Mouse (Mus musculus) R1 (cell line): Measurements from ENCODE around the gene Cyfip2.

ENCODE experiments used
- DNase-seq: peaks from one replicate; pipeline ENCODE4 v3.0.0-alpha.2; 2018; ENCODE audit warnings: low read depth, low spot score

Cyfip2 gene

DNA sequence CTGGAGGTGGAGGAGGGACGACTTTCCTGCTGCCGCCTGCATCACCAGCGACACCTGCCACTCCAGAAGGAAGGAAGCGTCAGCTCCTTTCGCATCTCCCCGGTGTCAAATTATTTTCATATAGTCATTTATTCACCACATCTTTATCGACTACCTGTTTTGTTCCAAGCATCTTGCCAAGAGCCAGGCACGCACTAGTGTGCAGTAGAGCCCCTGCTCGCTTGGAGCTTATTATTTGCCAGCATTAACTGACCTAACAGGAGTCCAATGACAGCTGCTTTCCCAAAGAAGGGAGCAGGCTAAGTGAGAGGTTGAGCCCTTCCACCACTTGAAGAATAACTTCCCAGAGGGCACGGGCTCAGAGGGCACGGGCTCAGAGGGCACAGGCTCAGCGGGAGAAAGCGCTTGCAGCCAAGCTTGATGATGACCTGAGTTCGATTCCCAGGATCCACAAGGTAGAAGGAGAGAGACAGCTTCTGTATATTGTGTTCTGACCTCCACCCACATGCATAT lies at the start of gene Cyfip2:
Gene Cyfip2 (minus strand): TSS at position 337 of the 513 bp plus-strand sequence.
- no peak for DNase-seq

DNA sequence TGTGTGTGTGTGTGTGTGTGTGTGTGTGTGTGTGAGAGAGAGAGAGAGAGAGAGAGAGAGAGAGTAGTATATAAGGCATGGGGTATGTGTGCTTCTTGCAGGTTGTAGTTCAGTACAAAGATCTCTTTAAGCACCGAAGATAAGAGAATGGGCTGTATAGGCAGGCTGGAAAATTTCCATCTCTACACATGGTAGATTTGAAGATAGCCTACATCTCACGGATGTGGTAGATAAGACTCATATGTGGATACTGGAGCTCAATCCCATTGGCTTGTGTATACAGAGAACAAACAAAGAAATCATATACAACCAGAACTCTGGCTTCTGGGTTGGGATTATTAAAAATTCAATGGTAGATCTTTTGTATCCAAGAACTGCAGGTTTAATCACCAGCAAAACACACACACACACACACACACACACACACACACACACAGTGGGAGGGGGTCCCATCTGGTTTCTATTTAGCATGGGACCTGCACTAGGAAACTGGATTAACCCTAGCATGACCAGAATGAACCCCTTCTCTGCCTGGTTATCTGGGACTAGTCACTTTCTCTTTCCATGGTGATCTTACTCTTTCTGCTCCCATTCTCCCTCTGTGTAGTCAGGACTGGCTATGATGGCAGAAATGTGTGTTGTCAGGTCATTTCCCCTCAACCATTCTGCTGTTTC lies 48.5 kb upstream of the Cyfip2 start:
- no peak for DNase-seq

DNA sequence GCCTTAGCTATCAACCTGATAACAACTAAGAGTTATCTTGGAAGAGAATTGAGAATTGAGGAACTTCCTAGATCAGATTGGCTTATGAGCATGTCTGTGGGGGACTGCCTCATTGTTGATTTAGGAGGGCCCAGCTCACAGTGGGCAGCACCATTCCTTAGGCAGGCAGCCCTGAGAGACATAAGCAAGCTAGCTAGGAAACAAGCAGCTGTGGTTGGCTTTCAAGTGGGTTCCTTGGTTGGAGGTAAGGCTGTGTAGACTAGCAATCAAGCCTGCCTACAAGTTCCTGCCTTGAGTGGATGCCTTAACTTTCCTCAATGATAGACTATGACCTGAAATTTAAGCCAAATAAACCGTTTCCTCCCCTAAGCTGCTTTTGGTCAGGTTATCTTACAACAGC lies 45.7 kb upstream of the Cyfip2 start:
- no peak for DNase-seq

DNA sequence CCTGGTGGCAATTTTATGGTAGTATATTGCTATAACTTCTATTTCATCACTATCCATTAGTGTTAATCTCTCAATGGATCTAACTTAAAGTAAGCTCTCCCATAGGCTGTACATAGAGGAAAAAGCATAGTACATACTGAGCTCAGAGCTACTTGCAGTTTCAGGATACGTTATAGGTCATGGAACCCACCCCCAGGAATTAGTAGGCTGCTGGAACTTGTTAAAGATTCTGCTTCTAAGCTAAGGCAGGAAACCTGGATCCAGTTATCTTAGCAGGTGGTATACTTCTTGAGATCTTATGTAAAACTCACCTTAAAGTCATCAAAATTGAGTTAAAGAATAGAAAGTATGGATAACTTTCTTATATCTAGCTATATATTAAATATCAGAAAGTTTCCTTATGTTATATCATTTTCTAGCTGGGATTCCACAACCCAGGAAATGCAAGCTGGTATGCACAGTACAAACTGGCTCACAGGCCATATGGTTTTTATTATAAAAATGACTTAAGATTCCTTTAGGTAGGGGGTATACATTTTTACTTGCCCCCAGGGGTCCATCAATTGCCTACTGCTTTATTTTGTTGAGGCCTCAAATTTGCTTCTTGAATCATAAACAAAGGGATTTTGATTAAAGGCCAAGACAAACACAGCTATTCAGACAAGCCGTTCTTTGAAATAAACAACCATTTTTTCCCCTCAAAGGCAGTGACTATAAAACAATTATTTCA lies 37.2 kb upstream of the Cyfip2 start:
- DNase-seq = no peak

DNA sequence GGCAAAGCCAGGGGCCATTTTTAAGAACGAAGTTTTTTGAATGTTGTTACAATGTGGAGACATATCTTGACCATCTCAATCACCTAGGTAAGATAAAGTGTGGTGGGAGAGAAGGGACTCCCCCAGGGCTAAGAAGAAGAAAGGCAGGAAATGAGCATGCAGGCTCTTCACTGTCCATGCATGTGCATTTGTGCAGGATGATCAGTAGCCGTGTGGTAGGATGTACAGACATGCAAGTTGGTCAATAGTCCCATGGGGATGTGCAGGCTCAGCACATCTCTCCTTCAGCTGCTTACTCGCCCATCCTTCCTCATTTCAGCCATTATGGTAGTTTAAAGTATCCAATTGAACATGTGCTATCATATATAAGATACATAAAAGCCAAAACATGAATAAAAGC lies 35.8 kb upstream of the Cyfip2 start:
- DNase-seq = no peak

DNA sequence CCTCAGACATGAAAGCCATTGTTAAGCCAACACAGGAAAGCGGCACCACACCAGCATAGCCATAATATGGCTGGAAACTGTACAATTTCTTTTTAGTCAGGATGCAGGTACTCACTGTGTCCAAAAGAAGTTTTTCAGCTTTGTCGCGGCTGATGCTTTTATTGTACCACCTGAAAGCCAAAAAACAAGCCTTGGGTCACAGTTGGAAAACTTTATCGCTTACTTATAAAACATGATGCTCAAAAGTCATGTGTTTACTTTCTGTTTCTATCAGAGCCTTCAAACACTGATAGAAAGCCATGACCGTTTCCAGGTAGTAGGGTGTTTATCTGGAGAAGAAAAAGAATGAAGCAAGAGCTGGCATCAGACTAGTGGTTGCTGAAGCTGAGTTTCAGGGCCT lies 35.1 kb upstream of the Cyfip2 start:
- no peak for DNase-seq

DNA sequence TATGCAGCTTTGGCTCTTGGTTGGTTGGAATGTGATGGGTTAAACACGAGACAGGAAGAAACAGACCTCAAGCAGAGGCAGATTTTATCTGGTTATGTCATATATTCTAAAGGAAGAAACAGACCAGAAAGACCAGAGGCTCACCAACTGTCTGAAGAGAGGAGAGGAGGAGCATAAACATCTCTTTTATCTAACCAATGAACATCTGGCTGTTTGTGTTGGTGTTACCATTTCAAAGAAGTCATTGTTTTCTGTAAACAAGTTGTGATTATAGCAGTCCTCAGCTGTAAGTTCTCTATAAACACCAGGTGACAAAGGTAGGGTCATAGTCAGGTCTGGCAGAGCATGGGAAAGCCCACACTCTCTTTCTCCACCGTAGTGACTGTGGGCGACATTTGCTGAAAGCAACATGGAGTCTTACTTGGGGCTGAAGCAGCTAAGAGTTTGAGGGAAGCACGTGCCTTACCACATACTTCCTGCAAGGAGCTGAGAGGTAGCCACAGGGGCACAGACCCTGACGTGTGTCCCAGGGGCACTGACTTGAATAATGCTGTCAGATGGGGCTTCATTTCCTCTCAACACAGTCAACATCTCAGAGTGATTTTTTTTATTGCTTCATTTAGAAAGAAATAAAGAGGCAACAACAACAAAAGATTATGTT lies 31.4 kb upstream of the Cyfip2 start:
- no peak for DNase-seq

DNA sequence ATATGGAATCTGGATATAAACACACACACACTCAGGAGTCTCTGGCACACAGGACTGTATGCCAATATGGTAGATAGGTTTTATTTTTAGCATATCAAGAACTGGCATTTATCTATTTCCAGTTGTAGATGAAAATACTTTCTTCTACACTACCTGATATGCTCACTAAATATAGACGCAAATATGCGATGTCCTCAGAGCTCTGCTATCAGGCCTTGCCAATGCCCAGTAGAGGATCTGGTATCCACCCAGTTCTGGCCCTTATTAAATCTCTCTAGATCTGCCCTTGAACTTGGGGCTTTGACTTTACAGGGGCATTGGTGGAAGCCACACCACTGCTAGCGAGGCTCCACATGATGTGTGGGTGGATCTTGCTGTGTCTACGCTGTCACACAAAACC lies 29.3 kb upstream of the Cyfip2 start:
- no peak for DNase-seq

DNA sequence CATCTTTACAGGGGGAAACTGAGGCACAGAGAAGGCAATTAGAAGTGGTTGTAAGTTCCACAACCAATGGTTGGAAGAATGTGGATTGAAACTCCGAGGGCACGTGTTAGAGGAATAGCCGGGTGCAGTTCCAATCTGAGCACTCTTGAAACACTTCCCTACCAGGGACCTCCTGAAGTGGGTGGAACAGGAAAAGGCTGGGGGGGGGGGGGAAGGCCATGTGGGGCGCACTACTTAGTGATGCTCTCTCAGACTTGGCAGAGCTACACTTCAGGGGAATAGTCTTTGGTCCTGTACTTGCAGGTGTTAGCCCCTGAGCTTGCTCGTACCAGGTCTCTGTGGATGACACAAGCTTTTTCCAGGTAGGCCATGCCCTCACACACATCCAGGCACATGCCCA lies 23.4 kb upstream of the Cyfip2 start:
- no peak for DNase-seq

DNA sequence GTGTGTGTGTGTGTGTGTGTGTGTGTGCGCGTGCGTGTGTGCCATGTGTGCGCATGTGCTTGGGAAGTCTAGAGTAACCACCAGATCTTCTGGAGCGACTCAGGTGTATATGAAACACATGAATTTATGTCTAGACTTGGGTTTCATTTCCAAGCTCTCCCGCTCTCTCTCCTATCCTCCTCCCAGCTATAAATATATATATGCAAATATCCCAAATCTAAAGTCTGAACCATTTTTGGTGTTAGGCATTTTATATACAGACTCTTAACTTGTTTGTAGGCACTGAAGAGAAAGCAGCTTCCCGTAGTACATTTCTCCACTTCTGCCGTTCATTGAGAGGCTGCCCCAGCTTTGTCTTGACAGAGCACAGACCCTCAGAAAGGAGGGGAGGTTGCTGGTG lies 19.6 kb upstream of the Cyfip2 start:
- DNase-seq = no peak

DNA sequence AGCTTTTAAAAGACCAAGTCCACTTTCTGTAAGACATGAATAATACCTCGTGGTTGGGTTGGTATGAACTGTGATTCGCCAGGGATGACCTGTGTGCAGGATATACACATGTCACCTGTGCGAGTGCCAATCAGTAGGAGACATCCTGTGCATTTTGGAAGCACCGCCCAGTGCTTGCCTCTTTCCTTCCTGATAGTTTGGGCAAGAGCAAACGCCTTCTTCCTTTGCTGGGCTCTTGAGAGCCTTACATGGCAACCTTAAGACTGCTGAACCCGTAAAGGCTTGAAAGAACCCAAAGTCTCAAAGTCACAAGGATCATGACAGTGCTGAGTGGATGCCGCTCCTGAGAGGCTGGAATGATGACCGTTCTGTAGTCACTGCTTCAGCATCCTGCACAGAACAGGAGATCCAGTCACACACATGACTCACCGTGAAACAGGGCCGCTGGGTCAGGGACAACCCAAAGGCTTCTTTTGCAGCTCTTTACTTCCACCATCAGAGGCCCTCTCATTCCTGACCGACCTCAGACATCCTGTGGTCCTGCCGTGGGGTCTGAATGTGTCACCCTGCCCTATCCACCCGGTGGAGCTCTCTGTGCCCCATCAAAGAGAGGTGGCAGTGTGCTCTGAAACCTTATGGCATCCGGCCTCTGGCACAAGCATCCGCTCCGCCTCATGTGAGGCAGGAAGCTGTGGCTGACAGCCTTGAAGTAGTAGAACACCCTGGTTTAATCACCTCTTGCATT lies 13.8 kb upstream of the Cyfip2 start:
- no peak for DNase-seq

DNA sequence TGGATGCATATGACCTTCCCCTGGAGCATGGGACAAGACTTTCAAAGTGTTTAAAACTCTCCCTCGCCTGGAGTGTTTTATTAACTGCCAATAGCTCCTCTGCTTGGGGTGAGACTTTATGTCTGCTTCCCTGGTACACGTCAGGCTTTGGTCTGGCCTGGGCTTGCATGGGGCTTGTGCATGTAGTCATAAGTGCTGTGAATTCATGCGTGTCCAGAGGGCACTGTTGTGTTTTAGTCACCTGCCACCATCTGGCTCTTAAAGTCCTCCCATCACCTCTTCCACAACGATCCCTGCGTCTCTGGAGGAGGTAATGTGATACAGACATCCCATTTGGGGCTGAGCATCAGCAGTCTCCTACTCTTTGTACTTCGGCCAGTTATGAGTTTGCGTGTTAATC lies 8.9 kb upstream of the Cyfip2 start:
- DNase-seq = no peak

DNA sequence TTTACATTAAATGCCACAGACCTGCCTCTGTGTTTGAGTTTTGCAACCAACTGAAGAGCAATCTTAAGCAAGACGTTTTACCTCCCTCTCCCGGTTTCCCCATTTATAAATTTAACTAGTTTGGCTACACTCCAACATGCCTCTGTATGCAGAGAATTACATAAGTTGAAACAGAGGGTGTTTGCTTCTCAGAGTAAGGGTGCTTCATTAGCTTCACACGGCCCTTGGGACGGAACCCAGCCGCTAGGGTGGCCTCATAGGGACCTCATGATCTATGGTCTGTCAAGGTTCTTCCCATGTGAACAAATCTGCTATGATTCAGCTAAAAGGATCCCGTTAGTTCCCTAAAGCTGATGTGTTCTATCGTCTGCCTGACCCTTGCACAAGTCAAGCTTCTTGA lies 1.9 kb upstream of the Cyfip2 start:
- DNase-seq = no peak

DNA sequence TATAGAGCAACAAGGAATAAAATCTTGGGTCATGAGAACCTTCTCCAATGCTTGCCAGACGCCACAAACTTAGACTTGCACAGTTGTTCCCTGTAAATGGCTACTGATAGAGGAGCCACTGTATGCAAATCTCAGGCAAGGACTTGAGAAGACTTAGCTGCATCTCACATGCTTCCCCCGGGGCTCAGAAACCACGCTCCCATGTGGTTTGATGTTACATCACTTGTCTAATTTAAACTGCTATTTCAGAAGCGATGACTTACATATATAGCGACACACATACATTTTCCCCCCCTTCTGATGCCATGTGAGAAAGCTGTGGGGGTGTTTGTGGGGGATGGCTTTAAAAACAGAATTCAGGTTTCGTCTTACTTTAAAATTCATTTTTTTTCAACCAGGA lies 1.2 kb upstream of the Cyfip2 start:
- no peak for DNase-seq

DNA sequence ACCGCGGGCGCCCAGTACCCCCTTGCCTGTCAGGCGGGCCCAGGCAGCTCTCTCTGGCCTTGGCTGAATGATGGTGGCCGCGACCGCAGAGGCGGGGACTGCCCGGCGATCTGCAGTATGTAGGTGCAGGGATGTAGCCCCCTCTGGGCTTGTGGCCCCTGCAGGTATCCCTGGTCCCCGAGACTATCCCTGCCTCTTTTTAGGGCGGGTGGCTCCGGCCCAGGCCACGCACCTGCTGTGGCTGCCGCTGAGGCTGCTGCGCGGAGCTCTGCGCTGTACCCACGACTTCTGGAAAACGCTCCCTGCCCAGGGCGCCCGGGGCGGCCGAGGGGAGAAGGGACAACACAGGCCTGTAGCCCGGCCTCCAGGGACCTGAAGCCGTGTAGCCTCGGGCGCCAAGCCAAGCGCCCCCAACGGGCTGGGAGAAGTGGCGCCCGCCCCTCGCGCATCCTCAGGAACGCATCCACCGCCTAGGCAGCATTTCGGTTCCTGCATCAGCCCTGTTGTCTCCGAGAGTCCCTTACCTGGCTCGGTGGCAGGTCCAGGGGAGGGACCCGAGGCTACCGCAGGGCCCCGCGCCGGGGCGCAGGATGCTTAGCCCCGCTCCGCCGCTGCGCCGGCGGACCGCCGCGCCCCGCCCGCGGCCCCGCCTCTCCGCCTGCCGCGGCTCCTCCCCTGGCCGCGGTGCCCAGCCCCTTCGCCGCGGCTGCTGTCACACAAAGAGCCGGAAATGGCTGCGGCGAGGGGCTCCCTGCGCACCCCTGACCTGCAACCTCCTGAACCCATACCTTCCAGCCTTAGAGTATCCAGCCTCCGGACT lies 746 bp downstream of the Cyfip2 start:
- DNase-seq = peak; percentile 70

DNA sequence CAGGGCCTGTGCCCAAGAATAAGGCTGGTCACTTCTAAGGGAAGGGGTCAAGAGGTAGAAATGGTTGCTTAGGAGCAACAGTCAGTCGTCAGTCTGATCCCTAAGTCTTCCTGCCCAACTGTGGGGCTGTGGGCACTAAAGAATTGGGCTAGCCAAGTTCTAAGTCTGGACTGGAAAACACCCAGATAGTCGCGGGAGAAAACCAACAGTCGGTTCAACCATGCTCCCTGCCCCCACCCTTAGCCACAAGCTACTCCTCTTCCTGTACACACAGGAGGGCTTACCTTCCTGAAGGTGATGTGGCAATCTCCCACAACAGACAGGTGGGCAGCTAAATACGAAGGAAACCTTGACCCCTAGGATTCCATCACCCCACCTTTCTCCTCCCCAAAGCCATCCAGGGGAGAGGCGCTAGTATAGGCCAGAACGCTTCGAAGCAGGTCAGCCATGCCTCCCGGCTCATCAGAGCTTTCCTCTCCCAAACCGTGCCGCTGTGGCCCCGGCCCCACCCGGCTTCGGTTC lies 1.4 kb downstream of the Cyfip2 start:
- no peak for DNase-seq

DNA sequence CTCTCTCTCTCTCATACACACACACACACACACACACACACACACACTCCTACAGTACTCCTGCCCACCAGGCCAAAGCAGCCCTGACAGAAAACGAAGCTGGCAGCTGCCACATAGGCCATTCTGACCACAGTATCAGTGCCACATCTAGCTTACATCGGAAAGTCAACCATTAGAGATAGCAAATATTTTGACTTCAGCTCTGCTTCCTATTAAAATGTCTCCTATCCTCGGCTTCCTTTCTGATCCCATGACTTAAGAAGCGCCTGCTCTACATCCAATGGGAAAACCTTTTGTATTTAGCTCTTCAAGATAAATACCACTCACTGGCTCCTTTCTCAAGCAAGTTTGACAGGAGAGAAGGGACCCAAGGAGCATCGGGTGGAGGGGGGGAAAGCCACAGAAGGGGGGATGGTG lies 2.0 kb downstream of the Cyfip2 start:
- no peak for DNase-seq

DNA sequence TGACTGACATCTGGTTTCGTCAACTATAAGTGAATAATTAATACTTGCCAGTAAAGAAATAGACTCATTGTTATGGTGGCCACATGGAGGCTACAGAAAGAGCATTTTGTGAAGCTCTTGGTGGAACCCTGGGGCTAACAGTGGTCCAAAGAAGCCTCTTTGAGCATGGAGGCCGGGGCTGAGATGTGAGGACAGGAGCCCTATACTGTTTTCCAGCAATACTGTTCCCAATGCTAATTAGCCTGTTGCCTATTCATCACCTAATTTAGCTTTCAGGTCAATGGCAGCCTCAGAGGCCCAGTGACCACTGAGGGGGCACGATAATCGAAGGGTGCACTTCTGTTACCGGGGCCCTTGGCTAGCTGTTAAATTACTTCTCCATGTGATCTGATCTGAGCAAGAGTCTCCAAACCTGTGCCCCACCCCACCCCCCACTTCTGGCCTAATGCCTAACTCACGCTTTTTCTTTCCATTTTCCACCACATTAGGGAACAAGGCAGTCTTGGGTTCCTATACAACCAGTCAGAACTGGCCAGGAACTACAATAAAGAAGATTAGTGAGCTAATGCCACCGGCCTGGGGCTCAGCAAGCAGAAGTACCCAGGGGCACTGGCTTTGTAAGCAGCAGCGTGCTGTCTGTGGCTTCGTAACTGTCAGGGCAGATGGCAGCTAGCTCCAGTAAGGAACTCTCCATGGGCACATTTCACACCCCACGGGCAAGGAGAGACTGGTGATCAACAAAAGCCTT lies 2.7 kb downstream of the Cyfip2 start:
- no peak for DNase-seq

DNA sequence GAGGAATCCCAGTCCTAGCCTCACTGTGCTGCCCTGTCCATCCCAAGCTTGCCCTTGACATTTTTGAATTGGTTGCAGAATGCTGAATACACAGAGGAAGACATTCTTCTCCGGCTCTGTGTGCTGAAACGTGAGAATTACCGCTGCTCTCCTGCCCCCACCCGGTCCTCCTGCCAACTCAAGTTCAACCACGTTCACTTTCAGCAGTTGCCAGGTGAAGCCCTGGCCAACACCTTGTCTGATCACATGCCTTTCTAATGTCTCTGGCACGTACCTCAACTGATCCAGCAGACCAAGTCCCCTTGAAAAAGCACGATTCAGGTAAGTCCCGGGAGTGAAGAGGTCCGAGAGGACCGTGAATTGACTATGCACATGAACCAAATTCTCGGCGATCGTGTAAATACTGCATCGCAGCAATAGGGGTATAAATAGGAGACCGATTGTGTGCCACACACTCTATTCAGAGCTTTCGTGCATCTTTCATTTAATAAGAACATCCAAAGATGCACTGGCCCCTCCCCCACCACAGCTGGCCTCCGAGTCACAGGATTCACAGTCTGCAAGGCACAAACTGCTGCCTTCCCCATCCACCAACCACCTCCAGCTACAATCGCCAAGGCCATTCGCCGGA lies 3.4 kb downstream of the Cyfip2 start:
- DNase-seq = no peak
